14 mouse cellular contexts compared by ENCODE assay signal in genomic region chr16:42615920-42616319, GRCm38 (mm10).
A peak's percentile ranks its signal among the peaks of the same experiment; 100 is the strongest.
DNase-seq lines count a peak whose midpoint lies in the region; ATAC-seq and TF ChIP-seq lines count a peak whose summit lies in the region.
"Had no signal": no experiment of that assay in that cellular context is flagged by ENCODE, and none has a peak within 500 bp of the region (broad histone marks: within the 10 kb centered on the region; RNA-seq: fewer than 3 reads in every experiment).

No protein-coding gene starts in this region.

- H3K4me2 ChIP-seq in heart, embryonic 12.5 days: no peak overlapping the region
- no peak overlapping the region for H3K4me2 ChIP-seq in midbrain, postnatal 0 days (ENCODE audit: low read depth, low read length, poor library complexity, severe bottlenecking)
- H3K4me2 ChIP-seq: embryonic facial prominence, embryonic 13.5 days; limb, embryonic 13.5 days had no signal

- 52% methylated on average over 3 of the region's 3 CpGs for WGBS in heart, embryonic 12.5 days
- WGBS in midbrain, postnatal 0 days: 75% methylated on average over 3 of the region's 3 CpGs

- H3K9ac ChIP-seq in heart, embryonic 12.5 days: no peak overlapping the region
- H3K9ac ChIP-seq in midbrain, postnatal 0 days (replicated peaks; ENCODE audit: low read length, poor library complexity, severe bottlenecking): no peak overlapping the region
- H3K9ac ChIP-seq: embryonic facial prominence, embryonic 13.5 days; limb, embryonic 13.5 days had no signal

- ATAC-seq in heart, embryonic 12.5 days (ENCODE audit: insufficient number of reproducible peaks, low FRiP score): no peak
- ATAC-seq in midbrain, postnatal 0 days (ENCODE audit: low FRiP score): no peak
- ATAC-seq: intestine, embryonic 16.5 days; Patski had no signal

- no peak for TF ChIP-seq CTCF in midbrain, postnatal 0 days (IDR thresholded peaks at IDR 0.05)

- H3K4me1 ChIP-seq in heart, embryonic 12.5 days (replicated peaks): no peaks in the 10 kb centered on the region
- no peaks in the 10 kb centered on the region for H3K4me1 ChIP-seq in midbrain, postnatal 0 days (ENCODE audit: insufficient read depth, low read length)
- H3K4me1 ChIP-seq: embryonic facial prominence, embryonic 13.5 days; limb, embryonic 13.5 days had no signal

- H3K27ac ChIP-seq in heart, embryonic 12.5 days (ENCODE audit: poor library complexity, severe bottlenecking): no peak overlapping the region
- no peak overlapping the region for H3K27ac ChIP-seq in midbrain, postnatal 0 days (ENCODE audit: low read depth, low read length)
- H3K27ac ChIP-seq: embryonic facial prominence, embryonic 13.5 days; limb, embryonic 13.5 days had no signal

- H3K36me3 ChIP-seq in heart, embryonic 12.5 days: no peaks in the 10 kb centered on the region
- no peaks in the 10 kb centered on the region for H3K36me3 ChIP-seq in midbrain, postnatal 0 days (ENCODE audit: insufficient read depth, low read length)
- H3K36me3 ChIP-seq: embryonic facial prominence, embryonic 13.5 days; limb, embryonic 13.5 days had no signal

- H3K27me3 ChIP-seq in heart, embryonic 12.5 days (replicated peaks): no peaks in the 10 kb centered on the region
- H3K27me3 ChIP-seq in midbrain, postnatal 0 days (ENCODE audit: insufficient read depth, low read length): no peaks in the 10 kb centered on the region
- H3K27me3 ChIP-seq: embryonic facial prominence, embryonic 13.5 days; limb, embryonic 13.5 days had no signal

- DNase-seq in brain, adult 2 months (ENCODE audit: low read depth, low spot score): peak; percentile 92
- DNase-seq in cerebellum, adult 8-10 months: peak; percentile 13
- peak; percentile 79 to 91 for DNase-seq in frontal cortex, postnatal 36 days (ENCODE audit: low spot score in 2 of 2)
- peak; percentile 35 to 89 for DNase-seq in left cerebral cortex, adult 9 months (ENCODE audit: low spot score in 2 of 2)
- no peak for DNase-seq in adrenal gland, postnatal 25 days
- no peak for DNase-seq in midbrain, postnatal 0 days (ENCODE audit: low spot score)
- DNase-seq in kidney, adult 11 months: no peak
- DNase-seq: heart, postnatal 10 days; lung, postnatal 36 days had no signal

- no peaks in the 10 kb centered on the region for H3K9me3 ChIP-seq in heart, embryonic 12.5 days (replicated peaks)
- H3K9me3 ChIP-seq in midbrain, postnatal 0 days (ENCODE audit: low read length): no peaks in the 10 kb centered on the region
- H3K9me3 ChIP-seq: embryonic facial prominence, embryonic 13.5 days; limb, embryonic 13.5 days had no signal

- H3K4me3 ChIP-seq in heart, embryonic 12.5 days: no peak overlapping the region
- H3K4me3 ChIP-seq in midbrain, postnatal 0 days (ENCODE audit: low read depth, low read length): no peak overlapping the region
- H3K4me3 ChIP-seq: embryonic facial prominence, embryonic 13.5 days; limb, embryonic 13.5 days had no signal

Comparison
In these comparisons a context has a peak if more than half of its experiments do, and no peak if none do; other contexts are left out.
1. DNase-seq: peak in brain, adult 2 months (single experiment), cerebellum, adult 8-10 months (single experiment), frontal cortex, postnatal 36 days (2 of 2) and left cerebral cortex, adult 9 months (2 of 2); none in adrenal gland, postnatal 25 days (single experiment), midbrain, postnatal 0 days (single experiment) and kidney, adult 11 months (single experiment).